Comparison of ENCODE assay signal across 11 mouse cellular contexts in genomic region chr17:28365122-28365521, GRCm38 (mm10). TPM values are rescaled to one million over a fixed set of nuclear protein-coding genes. Genes with fewer than 3 reads are reported as not detected.
DNase-seq lines count a peak whose midpoint lies in the region; ATAC-seq lines count a peak whose summit lies in the region.
"Had no signal": no experiment of that assay in that cellular context is flagged by ENCODE, and none has a peak within 500 bp of the region (broad histone marks: within the 10 kb centered on the region; RNA-seq: fewer than 3 reads in every experiment).

Tulp1 (minus strand) TSS chr17:28365222.

- peak within 1 kb of the TSS; percentile 74 for H3K4me2 ChIP-seq in heart, embryonic 11.5 days
- H3K4me2 ChIP-seq in limb, embryonic 15.5 days, result peak within 1 kb of the TSS; percentile 60

- no peak within 1 kb of the TSS for H3K27ac ChIP-seq in heart, embryonic 11.5 days (ENCODE audit: low read depth, low read length)
- H3K27ac ChIP-seq in limb, embryonic 15.5 days, result no peak within 1 kb of the TSS

- 11% methylated on average over 8 of the region's 8 CpGs for WGBS in heart, embryonic 11.5 days (ENCODE audit: insufficient replicate concordance)
- 52% methylated on average over 8 of the region's 8 CpGs for WGBS in limb, embryonic 15.5 days

- no peaks in the 10 kb centered on the region for H3K9me3 ChIP-seq in heart, embryonic 11.5 days (replicated peaks; ENCODE audit: control insufficient read depth, low read length)
- H3K9me3 ChIP-seq in limb, embryonic 15.5 days, result no peaks in the 10 kb centered on the region

- H3K36me3 ChIP-seq in heart, embryonic 11.5 days (ENCODE audit: control insufficient read depth, insufficient read depth, low read length), result no peaks in the 10 kb centered on the region
- H3K36me3 ChIP-seq in limb, embryonic 15.5 days, result no peaks in the 10 kb centered on the region

- peaks cover 49% of the 10 kb centered on the region for H3K27me3 ChIP-seq in heart, embryonic 11.5 days (ENCODE audit: control insufficient read depth, insufficient read depth, low read length)
- H3K27me3 ChIP-seq in limb, embryonic 15.5 days, result peaks cover 33% of the 10 kb centered on the region

- no peak for DNase-seq in heart, adult 18-20 months
- peak; percentile 75 for DNase-seq in retina, adult 2 months (ENCODE audit: low read depth, low spot score)
- DNase-seq in retina, postnatal 1 day, result no peak
- no peak for DNase-seq in layer of hippocampus, adult 18-20 months (ENCODE audit: low spot score in 2 of 2)
- no peak for DNase-seq in right cerebral cortex, adult 18-20 months
- DNase-seq: heart, postnatal 14 days; layer of hippocampus, postnatal 36 days; spleen, adult 18-20 months had no signal

- H3K9ac ChIP-seq in heart, embryonic 11.5 days (ENCODE audit: low read depth, low read length), result 0 out of 2 replicates have a peak within 1 kb of the TSS, but pooled peaks have one; percentile 11
- peak within 1 kb of the TSS; percentile 26; the same call in 1 of the 2 replicates for H3K9ac ChIP-seq in limb, embryonic 15.5 days

- peaks cover 19% of the 10 kb centered on the region for H3K4me1 ChIP-seq in heart, embryonic 11.5 days (ENCODE audit: control insufficient read depth, insufficient read depth, low read length)
- peaks cover 35% of the 10 kb centered on the region for H3K4me1 ChIP-seq in limb, embryonic 15.5 days

- no peak for ATAC-seq in heart, embryonic 11.5 days (replicated peaks; ENCODE audit: insufficient number of reproducible peaks, low FRiP score, low TSS enrichment)
- no peak for ATAC-seq in limb, embryonic 15.5 days (ENCODE audit: insufficient number of reproducible peaks, low FRiP score, low TSS enrichment, low read depth)
- no peak for ATAC-seq in erythroblast, adult 5-6 weeks (replicated peaks; ENCODE audit: low FRiP score, poor library complexity, severe bottlenecking)

- H3K4me3 ChIP-seq in heart, embryonic 11.5 days (ENCODE audit: low read depth, low read length), result peak within 1 kb of the TSS; percentile 25
- peak within 1 kb of the TSS; percentile 32 for H3K4me3 ChIP-seq in limb, embryonic 15.5 days

RNA-seq across cellular contexts. Expression of gene Tulp1, which starts in this region (rescaled TPM):
- 2.9 and 5.0 TPM in 2 replicates for polyA plus RNA-seq in heart, embryonic 11.5 days (2014; fragmentation: Nextera tagmentation; extraction: Ambion mirVana)
- total RNA-seq in heart, adult 18-20 months (2021), result not detected
- 5.4 and 6.2 TPM in 2 replicates for polyA plus RNA-seq in limb, embryonic 15.5 days (2015; fragmentation: Nextera tagmentation; extraction: Ambion mirVana)
- not detected for total RNA-seq in layer of hippocampus, adult 18-20 months (2021)
- not detected in 2 replicates for total RNA-seq in erythroblast, adult 5-6 weeks (2015; ENCODE audit: low replicate concordance)
- total RNA-seq in erythroblast, adult 5-6 weeks (2017; ENCODE audit: low replicate concordance), result 0.28 TPM in 1 of 2 replicates, not detected in the other
- total RNA-seq: layer of hippocampus, postnatal 36 days had no signal
